16 mouse cellular contexts compared by ENCODE assay signal in the genomic region with DNA sequence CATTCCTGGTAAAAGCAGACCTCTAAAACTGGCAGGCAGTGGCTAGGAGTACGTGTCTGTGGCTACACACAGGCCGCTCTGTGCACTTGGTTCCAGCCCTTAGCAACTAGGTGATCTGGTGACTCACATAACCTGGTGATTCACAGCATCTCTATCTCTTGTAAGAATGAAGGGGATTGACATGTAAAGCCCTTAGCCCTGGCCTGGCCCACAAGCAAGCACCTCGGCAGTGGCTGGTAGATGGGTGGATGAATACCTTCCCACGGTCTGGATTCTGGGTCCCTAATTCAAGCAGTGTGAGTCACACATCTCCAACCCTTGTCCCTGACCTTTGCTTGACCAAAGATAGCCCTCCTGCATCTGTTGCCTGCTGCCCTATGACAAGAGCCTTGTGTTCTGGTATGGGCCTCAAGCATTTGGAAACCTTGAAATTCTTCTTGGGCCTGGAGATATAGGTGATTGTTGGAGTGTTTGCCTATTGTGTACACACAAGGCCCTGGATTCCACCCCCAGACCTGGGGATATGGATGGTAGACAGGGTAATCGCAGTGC. TPM values are rescaled to one million over a fixed set of nuclear protein-coding genes. Genes with fewer than 3 reads are reported as not detected.
A peak's percentile ranks its signal among the peaks of the same experiment; 100 is the strongest.
DNase-seq lines count a peak whose midpoint lies in the region; ATAC-seq and TF ChIP-seq lines count a peak whose summit lies in the region.
"Had no signal": no experiment of that assay in that cellular context is flagged by ENCODE, and none has a peak within 500 bp of the region (broad histone marks: within the 10 kb centered on the region; RNA-seq: fewer than 3 reads in every experiment).

No protein-coding gene starts in this region.

- H3K9ac ChIP-seq in heart, adult 2 months (ENCODE audit: low read depth, low read length) = no peak overlapping the region
- H3K9ac ChIP-seq in kidney, embryonic 16.5 days (replicated peaks; ENCODE audit: low read length) = no peak overlapping the region
- H3K9ac ChIP-seq in limb, embryonic 13.5 days = 0 out of 2 replicates have a peak overlapping the region, but pooled peaks have one; percentile 10
- H3K9ac ChIP-seq: liver, embryonic 14.5 days; stomach, embryonic 15.5 days had no signal

- H3K36me3 ChIP-seq in heart, adult 2 months (ENCODE audit: control insufficient read depth, insufficient read depth, low read length) = peaks cover 4% of the 10 kb centered on the region; the same call in 1 of the 2 replicates
- H3K36me3 ChIP-seq in kidney, embryonic 16.5 days (ENCODE audit: insufficient read depth, low read length) = peaks cover 42% of the 10 kb centered on the region
- peaks cover 95% of the 10 kb centered on the region for H3K36me3 ChIP-seq in limb, embryonic 13.5 days

- no peak for DNase-seq in heart, adult 2 months
- DNase-seq in heart, adult 18-20 months = no peak
- no peak for DNase-seq in kidney, adult 8-10 months
- DNase-seq in Muller cell, postnatal 12 days (ENCODE audit: inconsistent ontology term) = peak; percentile 75
- DNase-seq in cerebellum, postnatal 4 days (ENCODE audit: low spot score in 2 of 2) = no peak
- no peak for DNase-seq in gastrocnemius, postnatal 36 days
- DNase-seq: kidney, postnatal 36 days; lung, postnatal 36 days; right cerebral cortex, postnatal 25 days; thymus, postnatal 4 days had no signal

- H3K27me3 ChIP-seq in heart, adult 2 months (ENCODE audit: control insufficient read depth, insufficient read depth, low read length) = no peaks in the 10 kb centered on the region
- no peaks in the 10 kb centered on the region for H3K27me3 ChIP-seq in kidney, embryonic 16.5 days (ENCODE audit: insufficient read depth, low read length)
- no peaks in the 10 kb centered on the region for H3K27me3 ChIP-seq in limb, embryonic 13.5 days
- H3K27me3 ChIP-seq: stomach, embryonic 15.5 days had no signal

- WGBS in heart, adult 2 months = 69% methylated on average over 5 of the region's 5 CpGs
- 91% methylated on average over 5 of the region's 5 CpGs for WGBS in kidney, embryonic 16.5 days
- WGBS in limb, embryonic 13.5 days = 84% methylated on average over 5 of the region's 5 CpGs

- H3K4me2 ChIP-seq in kidney, embryonic 16.5 days (replicated peaks; ENCODE audit: low read depth, low read length) = no peak overlapping the region
- H3K4me2 ChIP-seq in limb, embryonic 13.5 days (replicated peaks) = no peak overlapping the region
- H3K4me2 ChIP-seq: stomach, embryonic 15.5 days had no signal

- H3K4me3 ChIP-seq in heart, adult 2 months = no peak overlapping the region
- no peak overlapping the region for H3K4me3 ChIP-seq in kidney, embryonic 16.5 days (ENCODE audit: low read length)
- no peak overlapping the region for H3K4me3 ChIP-seq in limb, embryonic 13.5 days
- H3K4me3 ChIP-seq: erythroblast, embryonic 14.5 days; stomach, embryonic 15.5 days had no signal

- no peaks in the 10 kb centered on the region for H3K79me2 ChIP-seq in heart, adult 2 months (replicated peaks; ENCODE audit: control insufficient read depth, insufficient read depth, low read length)

- H3K4me1 ChIP-seq in heart, adult 2 months (ENCODE audit: control insufficient read depth, insufficient read depth, low read length) = peaks cover 12% of the 10 kb centered on the region
- peaks cover 22% of the 10 kb centered on the region for H3K4me1 ChIP-seq in kidney, embryonic 16.5 days (ENCODE audit: insufficient read depth, low read length)
- H3K4me1 ChIP-seq in limb, embryonic 13.5 days = peaks cover 46% of the 10 kb centered on the region

- ATAC-seq in kidney, embryonic 16.5 days (ENCODE audit: low FRiP score, low TSS enrichment) = no peak
- no peak for ATAC-seq in limb, embryonic 13.5 days (ENCODE audit: low FRiP score, low read depth)
- ATAC-seq: CD4-positive, CD25-positive, alpha-beta regulatory T cell, adult 4 months had no signal

- TF ChIP-seq EP300 in heart, adult 2 months (IDR thresholded peaks at IDR 0.05; ENCODE audit: insufficient read depth, low read depth, low read length) = no peak

- peak overlapping the region; percentile 26; the same call in 1 of the 2 replicates for H3K27ac ChIP-seq in heart, adult 2 months
- H3K27ac ChIP-seq in kidney, embryonic 16.5 days (ENCODE audit: low read length) = peak overlapping the region; percentile 38; the same call in 1 of the 2 replicates
- no peak overlapping the region for H3K27ac ChIP-seq in limb, embryonic 13.5 days
- H3K27ac ChIP-seq: liver, embryonic 14.5 days had no signal

- no peak for TF ChIP-seq POLR2A in heart, adult 2 months (IDR thresholded peaks at IDR 0.05; ENCODE audit: insufficient read depth, low read depth, low read length)

- no peaks in the 10 kb centered on the region for H3K9me3 ChIP-seq in kidney, embryonic 16.5 days (ENCODE audit: low read length)
- H3K9me3 ChIP-seq in limb, embryonic 13.5 days = no peaks in the 10 kb centered on the region
- H3K9me3 ChIP-seq: stomach, embryonic 15.5 days had no signal

- intact Hi-C loops in heart, adult 2 months (cut with DNase I) = no loop called here
- intact Hi-C loops in gastrocnemius, postnatal 36 days (cut with DNase I) = no loop called here

- no peak for TF ChIP-seq CTCF in heart, adult 2 months (IDR thresholded peaks at IDR 0.05)

RNA-seq across cellular contexts. Expression of a gene that starts 59.4 kb away (rescaled TPM):
- 10 to 100 TPM; 77.5 to 83.8 TPM for total RNA-seq in heart, adult 2 months (2021)
- 34.6 and 39.7 TPM in 2 replicates for polyA plus RNA-seq in heart, adult 2 months (2012; rRNA removed)
- total RNA-seq in heart, adult 18-20 months (2021) = 10 to 100 TPM; 77.8 to 88.8 TPM
- polyA plus RNA-seq in kidney, embryonic 16.5 days (2015; fragmentation: Nextera tagmentation; extraction: Ambion mirVana) = 77.4 and 102 TPM in 2 replicates
- 114 and 132 TPM in 2 replicates for polyA plus RNA-seq in limb, embryonic 13.5 days (2015; fragmentation: Nextera tagmentation; extraction: Ambion mirVana)
- 10 to 100 TPM; 31.1 to 31.8 TPM for total RNA-seq in gastrocnemius, postnatal 36 days (2021)

RNA-seq across cellular contexts. Expression of a gene that starts 59.8 kb away (rescaled TPM):
- total RNA-seq in heart, adult 2 months (2021) = 10 to 100 TPM; 42.6 to 50.9 TPM
- 19.5 and 21.8 TPM in 2 replicates for polyA plus RNA-seq in heart, adult 2 months (2012; rRNA removed)
- 10 to 100 TPM; 36.3 to 38.5 TPM for total RNA-seq in heart, adult 18-20 months (2021)
- polyA plus RNA-seq in kidney, embryonic 16.5 days (2015; fragmentation: Nextera tagmentation; extraction: Ambion mirVana) = 9.8 and 11.7 TPM in 2 replicates
- 11.3 and 11.5 TPM in 2 replicates for polyA plus RNA-seq in limb, embryonic 13.5 days (2015; fragmentation: Nextera tagmentation; extraction: Ambion mirVana)
- total RNA-seq in gastrocnemius, postnatal 36 days (2021) = 10 to 100 TPM; 27.4 to 31.7 TPM
